In the genomic region with DNA sequence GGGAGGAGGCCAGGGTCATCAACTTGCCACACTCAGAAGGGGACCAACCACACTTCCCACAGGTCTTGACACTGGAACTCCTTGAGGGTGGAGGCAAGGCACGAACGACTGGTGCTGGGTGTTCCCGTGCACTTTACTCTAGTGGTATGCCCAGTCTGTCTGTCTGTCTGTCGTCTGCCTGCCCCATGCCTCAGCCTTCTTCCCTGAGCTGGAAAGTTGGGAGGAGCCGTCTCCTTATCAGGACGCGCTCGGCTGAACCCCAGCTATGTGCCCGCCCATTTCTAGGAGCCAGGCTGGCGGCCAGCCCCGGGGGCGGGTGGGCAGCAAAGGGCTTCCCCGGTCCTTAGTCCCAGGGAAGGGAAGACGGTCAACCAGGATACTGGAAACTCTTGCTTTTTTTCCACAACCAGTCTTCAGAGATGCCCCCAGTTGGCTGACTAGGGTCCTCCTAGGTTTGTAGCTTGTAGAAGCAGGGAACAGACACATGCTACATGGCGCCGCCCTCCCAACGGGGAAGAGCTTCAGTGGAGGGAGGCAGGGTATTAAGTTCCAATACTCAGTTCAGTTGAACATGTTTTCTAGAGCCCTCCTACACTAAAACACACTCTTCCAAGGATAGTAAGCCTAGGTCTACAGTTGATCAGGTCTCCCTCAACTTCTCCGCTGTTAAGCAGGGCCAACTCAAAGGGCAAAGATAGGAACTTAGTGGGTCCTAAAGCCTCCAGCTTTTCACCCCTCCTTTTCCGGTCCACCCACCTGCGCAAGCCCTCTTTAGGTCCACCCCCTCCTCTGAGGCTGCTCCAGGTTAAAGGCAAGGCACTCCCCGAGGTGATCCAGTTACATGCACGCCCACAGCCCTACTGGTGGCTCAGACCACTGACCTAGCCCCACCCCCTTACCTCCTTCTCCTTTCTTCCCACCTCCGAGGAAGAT, we compare ENCODE assay signal across 9 mouse cellular contexts. TPM values are rescaled to one million over a fixed set of nuclear protein-coding genes. Genes with fewer than 3 reads are reported as not detected.
DNase-seq lines count a peak whose midpoint lies in the region; ATAC-seq and TF ChIP-seq lines count a peak whose summit lies in the region.
"Had no signal": no experiment of that assay in that cellular context is flagged by ENCODE, and none has a peak within 500 bp of the region (broad histone marks: within the 10 kb centered on the region; RNA-seq: fewer than 3 reads in every experiment).

No protein-coding gene starts in this region.

- no peaks in the 10 kb centered on the region for H3K9me3 ChIP-seq in heart, embryonic 10.5 days
- no peaks in the 10 kb centered on the region for H3K9me3 ChIP-seq in lung, postnatal 0 days (ENCODE audit: low read length)
- no peaks in the 10 kb centered on the region for H3K9me3 ChIP-seq in stomach, embryonic 16.5 days (replicated peaks; ENCODE audit: control insufficient read depth, low read length)

- peaks cover 71% of the 10 kb centered on the region for H3K36me3 ChIP-seq in heart, embryonic 10.5 days
- H3K36me3 ChIP-seq in lung, postnatal 0 days (ENCODE audit: insufficient read depth, low read length), result 0 out of 2 replicates have a peak, but pooled peaks cover 3% of the 10 kb centered on the region
- no peaks in the 10 kb centered on the region for H3K36me3 ChIP-seq in stomach, embryonic 16.5 days (ENCODE audit: control insufficient read depth, insufficient read depth, low read length)

- DNase-seq in Muller cell, postnatal 12 days (ENCODE audit: inconsistent ontology term), result peak; percentile 93
- peak; percentile 94 for DNase-seq in heart, embryonic 10.5 days (ENCODE audit: low spot score)
- peak; percentile 68 to 87 for DNase-seq in kidney, adult 8-10 months
- DNase-seq in lung, postnatal 0 days (ENCODE audit: low spot score), result peak; percentile 94
- no peak for DNase-seq in layer of hippocampus, postnatal 25 days (ENCODE audit: extremely low spot score in 1 of 2, low spot score in 1 of 2)
- DNase-seq in right cerebral cortex, postnatal 10 days (ENCODE audit: low spot score in 2 of 2), result no peak

- WGBS in heart, embryonic 10.5 days, result under 1% methylated on average over 23 of the region's 23 CpGs
- 4% methylated on average over 22 of the region's 23 CpGs for WGBS in lung, postnatal 0 days
- 7% methylated on average over 23 of the region's 23 CpGs for whole genome bisulfite sequencing in stomach, embryonic 16.5 days

- no peak for TF ChIP-seq POLR2A in cortical plate, adult 2 months (IDR thresholded peaks at IDR 0.05; ENCODE audit: extremely low read depth, insufficient read depth, low read length)

- peak overlapping the region; percentile 10; the same call in 1 of the 2 replicates for H3K4me3 ChIP-seq in cortical plate, adult 2 months (ENCODE audit: insufficient read depth, low read length)
- H3K4me3 ChIP-seq in heart, embryonic 10.5 days, result peak overlapping the region; percentile 90
- H3K4me3 ChIP-seq in lung, postnatal 0 days (ENCODE audit: low read depth, low read length), result peak overlapping the region; percentile 84
- H3K4me3 ChIP-seq in stomach, embryonic 16.5 days (replicated peaks; ENCODE audit: low read length), result peak overlapping the region; percentile 72

- H3K9ac ChIP-seq in lung, postnatal 0 days (replicated peaks; ENCODE audit: low read depth), result peak overlapping the region; percentile 89
- peak overlapping the region; percentile 87 for H3K9ac ChIP-seq in stomach, embryonic 16.5 days (ENCODE audit: low read length)

- H3K4me1 ChIP-seq in cortical plate, adult 2 months (ENCODE audit: control insufficient read depth, insufficient read depth, low read length), result no peaks in the 10 kb centered on the region
- H3K4me1 ChIP-seq in heart, embryonic 10.5 days, result peaks cover 69% of the 10 kb centered on the region
- peaks cover 9% of the 10 kb centered on the region; the same call in 1 of the 2 replicates for H3K4me1 ChIP-seq in lung, postnatal 0 days (ENCODE audit: insufficient read depth, low read depth, low read length)
- H3K4me1 ChIP-seq in stomach, embryonic 16.5 days (ENCODE audit: control insufficient read depth, insufficient read depth, low read length), result peaks cover 37% of the 10 kb centered on the region

- no peak for TF ChIP-seq EP300 in lung, postnatal 0 days (IDR thresholded peaks at IDR 0.05)

- peak; percentile 58 for ATAC-seq in lung, postnatal 0 days
- peak; percentile 72 for ATAC-seq in stomach, embryonic 16.5 days (ENCODE audit: insufficient read depth, low FRiP score)

- TF ChIP-seq CTCF in cortical plate, adult 2 months (IDR thresholded peaks at IDR 0.05; ENCODE audit: extremely low read depth, insufficient read depth, low read length), result no peak
- TF ChIP-seq CTCF in lung, postnatal 0 days (IDR thresholded peaks at IDR 0.05), result peak; percentile 21; the same call in 1 of the 2 replicates

- H3K27me3 ChIP-seq in heart, embryonic 10.5 days (ENCODE audit: insufficient read depth, poor library complexity, severe bottlenecking), result no peaks in the 10 kb centered on the region
- H3K27me3 ChIP-seq in lung, postnatal 0 days (replicated peaks; ENCODE audit: insufficient read depth, low read length), result no peaks in the 10 kb centered on the region
- no peaks in the 10 kb centered on the region for H3K27me3 ChIP-seq in stomach, embryonic 16.5 days (ENCODE audit: control insufficient read depth, insufficient read depth, low read length)

- peak overlapping the region; percentile 86 for H3K4me2 ChIP-seq in lung, postnatal 0 days (replicated peaks; ENCODE audit: low read depth, low read length)
- H3K4me2 ChIP-seq in stomach, embryonic 16.5 days (ENCODE audit: low read depth, low read length), result peak overlapping the region; percentile 95

- no peak overlapping the region for H3K27ac ChIP-seq in cortical plate, adult 2 months (ENCODE audit: insufficient read depth, low read length)
- H3K27ac ChIP-seq in heart, embryonic 10.5 days, result peak overlapping the region; percentile 100
- H3K27ac ChIP-seq in lung, postnatal 0 days (ENCODE audit: low read length), result peak overlapping the region; percentile 94
- peak overlapping the region; percentile 82 for H3K27ac ChIP-seq in stomach, embryonic 16.5 days (ENCODE audit: low read length)
- H3K27ac ChIP-seq: macrophage had no signal

RNA-seq across cellular contexts. Expression of a gene that starts 3.7 kb away (rescaled TPM):
- 2.6 and 2.9 TPM in 2 replicates for polyA plus RNA-seq in cortical plate, adult 2 months (2012; rRNA removed)
- polyA plus RNA-seq in heart, embryonic 10.5 days (2016; fragmentation: Nextera tagmentation; extraction: Ambion mirVana), result 29.4 and 47.2 TPM in 2 replicates
- 13.4 and 15.3 TPM in 2 replicates for polyA plus RNA-seq in lung, postnatal 0 days (2015; fragmentation: Nextera tagmentation; extraction: Ambion mirVana)
- polyA plus RNA-seq in stomach, embryonic 16.5 days (2015; fragmentation: Nextera tagmentation; extraction: Ambion mirVana), result 3.0 and 3.3 TPM in 2 replicates
- total RNA-seq in layer of hippocampus, postnatal 25 days (2021), result 1 to 10 TPM; 1.8 to 2.2 TPM

Comparison
In these comparisons a context has a peak if more than half of its experiments do, and no peak if none do; other contexts are left out.
1. DNase-seq: peak in Muller cell, postnatal 12 days (single experiment), heart, embryonic 10.5 days (single experiment), kidney, adult 8-10 months (2 of 2) and lung, postnatal 0 days (single experiment); none in layer of hippocampus, postnatal 25 days (0 of 2) and right cerebral cortex, postnatal 10 days (0 of 2).
2. H3K4me3 ChIP-seq: peak in every context shown above with its lines; median percentile 90 in heart, embryonic 10.5 days; 84 in lung, postnatal 0 days; 72 in stomach, embryonic 16.5 days; 10 in cortical plate, adult 2 months.